Mouse (Mus musculus) liver, embryonic 14.5 days (tissue): ENCODE results near the gene Pcsk5.

Experiments
- CTCF ChIP-seq: IDR thresholded peaks from 2 replicates; pipeline ENCODE4 v1.5.1; 2016; ENCODE audit warnings: antibody characterized with exemption, low read depth, control low read depth
- EP300 ChIP-seq: IDR thresholded peaks from 2 replicates; pipeline ENCODE4 v1.6.1; 2016; ENCODE audit warnings: antibody characterized with exemption, low read depth

DNA sequence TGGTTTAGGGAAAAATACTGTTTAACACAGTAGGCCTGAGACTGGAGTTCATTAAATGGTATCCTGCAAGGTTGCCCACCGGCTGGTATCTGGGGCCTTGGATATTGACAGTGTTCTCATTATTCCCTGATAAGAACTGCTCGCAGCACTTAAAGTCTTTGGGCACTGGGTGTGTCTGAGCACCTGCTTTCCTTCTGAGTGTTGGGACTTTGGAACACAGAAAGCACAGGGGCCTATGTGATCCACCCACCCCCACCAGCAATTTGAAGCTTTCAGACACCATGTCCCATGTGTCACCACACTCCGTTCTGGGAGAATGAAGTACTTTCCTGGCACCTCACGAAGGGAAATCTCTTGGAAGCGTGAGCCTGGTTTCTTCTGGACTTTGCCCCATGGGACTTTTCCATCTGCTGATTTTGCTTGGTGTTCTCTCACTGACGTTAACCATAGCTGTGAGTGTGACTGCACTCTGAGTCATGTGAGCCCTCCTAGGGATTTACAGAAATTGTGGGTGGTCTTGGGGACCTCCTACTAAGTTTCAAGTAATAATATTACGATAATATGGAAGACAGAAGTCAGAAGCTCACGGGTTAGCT is 92.9 kb downstream of the Pcsk5 start:
- no peak for TF ChIP-seq CTCF
- no peak for TF ChIP-seq EP300
